Mouse (Mus musculus): ENCODE measurements around the gene Capn1. TPM values are rescaled to one million over a fixed set of nuclear protein-coding genes. Genes with fewer than 3 reads are reported as not detected.
A peak's percentile ranks its signal among the peaks of the same experiment; 100 is the strongest.

Capn1 gene
- polyA plus RNA-seq, 1 experiment, result 21.8 TPM

DNA sequence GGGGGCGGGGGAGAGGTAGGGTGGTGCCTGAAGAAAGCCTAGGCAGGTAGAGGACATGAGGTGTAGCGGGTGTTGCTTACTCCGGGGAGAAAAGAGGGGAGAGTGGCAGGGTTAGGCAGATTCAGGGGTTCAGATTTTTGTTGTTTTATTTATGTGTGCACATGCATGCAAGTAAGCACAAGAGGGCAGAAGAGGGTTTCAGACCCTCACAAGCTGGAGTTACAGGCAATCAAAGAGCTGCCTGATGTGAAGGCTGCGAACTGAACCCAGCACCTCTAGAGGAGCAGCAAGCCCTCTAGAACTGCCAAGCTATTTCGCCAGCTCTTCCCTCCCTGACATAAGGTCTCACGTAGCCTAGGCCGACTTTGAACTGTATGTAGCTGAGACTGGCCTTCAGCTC lies 835 bp upstream of the Capn1 start:
- H3K27me3 ChIP-seq (ENCODE audit: control insufficient read depth, insufficient read depth, low read length, poor library complexity, severe bottlenecking), result no peaks in the 10 kb centered on the region
- no peaks in the 10 kb centered on the region for H3K36me3 ChIP-seq (ENCODE audit: control insufficient read depth, insufficient read depth, low read length, poor library complexity, severe bottlenecking)
- H3K9ac ChIP-seq (ENCODE audit: low read depth, poor library complexity, severe bottlenecking), result 0 out of 2 replicates have a peak overlapping the region, but pooled peaks have one; percentile 2
- TF ChIP-seq CTCF (IDR thresholded peaks at IDR 0.05; ENCODE audit: low read depth, low read length), result no peak
- no peak for TF ChIP-seq POLR2A (IDR thresholded peaks at IDR 0.05; ENCODE audit: insufficient read depth, low read length)
- no peak for TF ChIP-seq EP300 (IDR thresholded peaks at IDR 0.05; ENCODE audit: insufficient read depth, low read depth, low read length)
- peak overlapping the region; percentile 52 for H3K4me3 ChIP-seq (ENCODE audit: low read depth, low read length)
- H3K27ac ChIP-seq (ENCODE audit: insufficient read depth, low read length), result no peak overlapping the region
- H3K4me1 ChIP-seq (ENCODE audit: control insufficient read depth, insufficient read depth, low read length), result no peaks in the 10 kb centered on the region
- H3K9me3 ChIP-seq (replicated peaks; ENCODE audit: control insufficient read depth, insufficient read depth, low read length, poor library complexity, severe bottlenecking), result no peaks in the 10 kb centered on the region

GRCm38 (mm10) chr19:6014991-6015510 lies 646 bp downstream of the Capn1 start:
- H3K27ac ChIP-seq (ENCODE audit: insufficient read depth, low read length), result peak overlapping the region; percentile 55
- no peaks in the 10 kb centered on the region for H3K27me3 ChIP-seq (ENCODE audit: control insufficient read depth, insufficient read depth, low read length, poor library complexity, severe bottlenecking)
- no peaks in the 10 kb centered on the region for H3K36me3 ChIP-seq (ENCODE audit: control insufficient read depth, insufficient read depth, low read length, poor library complexity, severe bottlenecking)
- no peak for TF ChIP-seq CTCF (IDR thresholded peaks at IDR 0.05; ENCODE audit: low read depth, low read length)
- no peak for TF ChIP-seq POLR2A (IDR thresholded peaks at IDR 0.05; ENCODE audit: insufficient read depth, low read length)
- TF ChIP-seq EP300 (IDR thresholded peaks at IDR 0.05; ENCODE audit: insufficient read depth, low read depth, low read length), result no peak
- H3K9ac ChIP-seq (ENCODE audit: low read depth, poor library complexity, severe bottlenecking), result peak overlapping the region; percentile 71
- peak overlapping the region; percentile 52 for H3K4me3 ChIP-seq (ENCODE audit: low read depth, low read length)
- H3K9me3 ChIP-seq (replicated peaks; ENCODE audit: control insufficient read depth, insufficient read depth, low read length, poor library complexity, severe bottlenecking), result no peaks in the 10 kb centered on the region
- no peaks in the 10 kb centered on the region for H3K4me1 ChIP-seq (ENCODE audit: control insufficient read depth, insufficient read depth, low read length)

- Histone ChIP-seq H3K4me1 (ENCODE audit: control insufficient read depth, insufficient read depth, low read length) (peaks cover 2% of the 10 kb centered on the region), H3K27ac (ENCODE audit: insufficient read depth, low read length) (no peak overlapping the region), H3K9me3 (replicated peaks; ENCODE audit: control insufficient read depth, insufficient read depth, low read length, poor library complexity, severe bottlenecking) (no peaks in the 10 kb centered on the region), H3K4me3 (ENCODE audit: low read depth, low read length) (no peak overlapping the region), H3K9ac (ENCODE audit: low read depth, poor library complexity, severe bottlenecking) (no peak overlapping the region), H3K36me3 (ENCODE audit: control insufficient read depth, insufficient read depth, low read length, poor library complexity, severe bottlenecking) (no peaks in the 10 kb centered on the region), H3K27me3 (ENCODE audit: control insufficient read depth, insufficient read depth, low read length, poor library complexity, severe bottlenecking) (no peaks in the 10 kb centered on the region)
- no peak for TF ChIP-seq CTCF (IDR thresholded peaks at IDR 0.05; ENCODE audit: low read depth, low read length)
- TF ChIP-seq POLR2A (IDR thresholded peaks at IDR 0.05; ENCODE audit: insufficient read depth, low read length), result no peak
- no peak for TF ChIP-seq EP300 (IDR thresholded peaks at IDR 0.05; ENCODE audit: insufficient read depth, low read depth, low read length)
Measured at GRCm38 (mm10) chr19:6013691-6014090, 2.0 kb downstream of the Capn1 start.

- H3K9ac ChIP-seq (ENCODE audit: low read depth, poor library complexity, severe bottlenecking), result no peak overlapping the region
- no peaks in the 10 kb centered on the region for H3K27me3 ChIP-seq (ENCODE audit: control insufficient read depth, insufficient read depth, low read length, poor library complexity, severe bottlenecking)
- 0 out of 2 replicates have a peak overlapping the region, but pooled peaks have one; percentile 5 for H3K4me3 ChIP-seq (ENCODE audit: low read depth, low read length)
- H3K4me1 ChIP-seq (ENCODE audit: control insufficient read depth, insufficient read depth, low read length), result peaks cover 2% of the 10 kb centered on the region
- no peaks in the 10 kb centered on the region for H3K9me3 ChIP-seq (replicated peaks; ENCODE audit: control insufficient read depth, insufficient read depth, low read length, poor library complexity, severe bottlenecking)
- peak overlapping the region; percentile 38 for H3K27ac ChIP-seq (ENCODE audit: insufficient read depth, low read length)
- TF ChIP-seq CTCF (IDR thresholded peaks at IDR 0.05; ENCODE audit: low read depth, low read length) (no peak), EP300 (IDR thresholded peaks at IDR 0.05; ENCODE audit: insufficient read depth, low read depth, low read length) (no peak), POLR2A (IDR thresholded peaks at IDR 0.05; ENCODE audit: insufficient read depth, low read length) (no peak)
- H3K36me3 ChIP-seq (ENCODE audit: control insufficient read depth, insufficient read depth, low read length, poor library complexity, severe bottlenecking), result no peaks in the 10 kb centered on the region
Measured at GRCm38 (mm10) chr19:6009137-6009536, 6.6 kb downstream of the Capn1 start.

GRCm38 (mm10) chr19:6007013-6007412 lies 8.7 kb downstream of the Capn1 start:
- H3K36me3 ChIP-seq (ENCODE audit: control insufficient read depth, insufficient read depth, low read length, poor library complexity, severe bottlenecking), result no peaks in the 10 kb centered on the region
- H3K4me3 ChIP-seq (ENCODE audit: low read depth, low read length), result no peak overlapping the region
- no peak overlapping the region for H3K9ac ChIP-seq (ENCODE audit: low read depth, poor library complexity, severe bottlenecking)
- H3K27ac ChIP-seq (ENCODE audit: insufficient read depth, low read length), result no peak overlapping the region
- peaks cover 2% of the 10 kb centered on the region for H3K4me1 ChIP-seq (ENCODE audit: control insufficient read depth, insufficient read depth, low read length)
- no peaks in the 10 kb centered on the region for H3K9me3 ChIP-seq (replicated peaks; ENCODE audit: control insufficient read depth, insufficient read depth, low read length, poor library complexity, severe bottlenecking)
- no peaks in the 10 kb centered on the region for H3K27me3 ChIP-seq (ENCODE audit: control insufficient read depth, insufficient read depth, low read length, poor library complexity, severe bottlenecking)
- TF ChIP-seq CTCF (IDR thresholded peaks at IDR 0.05; ENCODE audit: low read depth, low read length), result no peak
- no peak for TF ChIP-seq EP300 (IDR thresholded peaks at IDR 0.05; ENCODE audit: insufficient read depth, low read depth, low read length)
- TF ChIP-seq POLR2A (IDR thresholded peaks at IDR 0.05; ENCODE audit: insufficient read depth, low read length), result no peak

- H3K9ac ChIP-seq (ENCODE audit: low read depth, poor library complexity, severe bottlenecking), result no peak overlapping the region
- TF ChIP-seq POLR2A (IDR thresholded peaks at IDR 0.05; ENCODE audit: insufficient read depth, low read length) (no peak), CTCF (IDR thresholded peaks at IDR 0.05; ENCODE audit: low read depth, low read length) (no peak), EP300 (IDR thresholded peaks at IDR 0.05; ENCODE audit: insufficient read depth, low read depth, low read length) (no peak)
- H3K27me3 ChIP-seq (ENCODE audit: control insufficient read depth, insufficient read depth, low read length, poor library complexity, severe bottlenecking), result no peaks in the 10 kb centered on the region
- H3K4me3 ChIP-seq (ENCODE audit: low read depth, low read length), result no peak overlapping the region
- no peak overlapping the region for H3K27ac ChIP-seq (ENCODE audit: insufficient read depth, low read length)
- peaks cover 2% of the 10 kb centered on the region for H3K4me1 ChIP-seq (ENCODE audit: control insufficient read depth, insufficient read depth, low read length)
- no peaks in the 10 kb centered on the region for H3K36me3 ChIP-seq (ENCODE audit: control insufficient read depth, insufficient read depth, low read length, poor library complexity, severe bottlenecking)
- no peaks in the 10 kb centered on the region for H3K9me3 ChIP-seq (replicated peaks; ENCODE audit: control insufficient read depth, insufficient read depth, low read length, poor library complexity, severe bottlenecking)
Measured at GRCm38 (mm10) chr19:6005541-6005940, 10.2 kb downstream of the Capn1 start.
